ENCODE assay signal across 20 mouse cellular contexts in genomic region chr4:124272002-124272401, GRCm38 (mm10).
"Had no signal": no experiment of that assay in that cellular context is flagged by ENCODE, and none has a peak within 500 bp of the region (broad histone marks: within the 10 kb centered on the region; RNA-seq: fewer than 3 reads in every experiment).

No protein-coding gene starts in this region.

- H3K4me1 ChIP-seq: liver, embryonic 15.5 days had no signal

- H3K27ac ChIP-seq: liver, embryonic 15.5 days; midbrain, embryonic 10.5 days; midbrain, embryonic 12.5 days; neural tube, embryonic 13.5 days; neural tube, embryonic 15.5 days had no signal

- ATAC-seq: midbrain, embryonic 16.5 days had no signal

- DNase-seq: lung, adult 18-20 months; lung, embryonic 14.5 days; lung, postnatal 10 days; lung, postnatal 4 days; midbrain, embryonic 14.5 days; retina, postnatal 1 day; right cerebral cortex, adult 18-20 months; right cerebral cortex, postnatal 25 days; right cerebral cortex, postnatal 4 days; spleen, adult 18-20 months; thymus, adult 18-20 months; thymus, postnatal 14 days; thymus, postnatal 36 days had no signal

- H3K36me3 ChIP-seq: liver, embryonic 15.5 days; midbrain, embryonic 10.5 days; midbrain, embryonic 12.5 days; neural tube, embryonic 13.5 days; neural tube, embryonic 15.5 days had no signal

- H3K4me3 ChIP-seq: liver, embryonic 15.5 days; midbrain, embryonic 10.5 days; midbrain, embryonic 12.5 days; myocyte; neural tube, embryonic 13.5 days; neural tube, embryonic 15.5 days had no signal

- H3K4me2 ChIP-seq: liver, embryonic 15.5 days; lung, embryonic 14.5 days; midbrain, embryonic 12.5 days; neural tube, embryonic 13.5 days; neural tube, embryonic 15.5 days had no signal

- H3K9me3 ChIP-seq: liver, embryonic 15.5 days; midbrain, embryonic 10.5 days; midbrain, embryonic 12.5 days; neural tube, embryonic 13.5 days; neural tube, embryonic 15.5 days had no signal

- H3K9ac ChIP-seq: liver, embryonic 15.5 days; lung, embryonic 14.5 days; midbrain, embryonic 12.5 days; neural tube, embryonic 13.5 days; neural tube, embryonic 15.5 days had no signal
